Mouse (Mus musculus): ENCODE measurements around the gene Zfp473. TPM values are rescaled to one million over a fixed set of nuclear protein-coding genes. Genes with fewer than 3 reads are reported as not detected.

Zfp473 gene
- polyA plus RNA-seq, 1 experiment from 2014 or later = 1.1 TPM

DNA sequence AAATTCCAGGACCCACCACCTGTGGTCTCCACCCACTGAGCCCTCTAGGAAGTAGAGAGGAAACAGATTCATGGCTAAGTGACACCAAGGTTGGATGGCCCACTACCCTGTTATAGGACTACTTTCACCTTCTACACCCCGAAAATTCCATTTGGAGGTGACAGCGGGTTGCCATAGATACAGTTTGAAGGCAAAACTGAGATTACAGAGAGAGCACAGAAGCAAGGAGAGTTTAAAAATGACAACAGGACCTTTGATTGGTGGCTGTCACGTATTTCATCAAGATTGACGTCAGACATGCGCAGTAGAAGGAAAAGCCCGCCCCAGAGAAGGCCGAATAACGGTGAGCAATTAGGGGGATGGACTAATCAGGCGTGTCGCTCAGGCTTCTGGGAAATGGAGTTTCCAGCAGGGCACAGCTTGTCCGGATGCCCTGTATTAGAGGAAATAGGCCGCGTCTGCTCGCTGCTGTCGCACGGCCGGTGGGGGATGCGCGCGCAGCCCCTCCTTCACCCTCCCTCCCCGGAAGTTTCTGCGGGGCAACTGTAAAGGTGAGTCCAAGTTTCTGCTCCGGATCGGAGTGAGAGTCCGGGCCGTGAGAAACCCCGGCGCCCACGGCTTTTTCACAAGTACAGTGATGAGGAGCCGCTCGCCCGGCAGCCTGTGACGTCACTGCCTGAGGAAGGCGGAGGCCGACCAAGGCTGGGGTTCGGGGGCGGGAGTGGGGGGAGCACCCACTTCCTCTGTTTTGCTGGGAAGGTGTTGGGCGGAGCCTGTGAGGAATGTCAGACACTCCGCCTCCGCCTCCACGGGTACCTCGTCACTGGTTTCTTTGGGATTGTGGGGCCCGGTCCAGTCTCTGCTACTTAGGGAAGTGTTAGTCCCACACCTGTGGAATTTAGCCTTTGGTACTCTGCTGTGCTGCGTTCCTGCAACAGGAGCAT is 2.5 kb downstream of the Zfp473 start, which contains the start of gene Vrk3:
Vrk3 (plus strand) TSS at position 313 of the 944 bp plus-strand sequence.
- Histone ChIP-seq H3K36me3 (peaks cover 8% of the 10 kb centered on the region; the same call in 1 of the 2 replicates), H3K4me1 (peaks cover 35% of the 10 kb centered on the region), H3K9me3 (replicated peaks) (no peaks in the 10 kb centered on the region), H3K4me2 (peak within 1 kb of the TSS; percentile 65), H3K27ac (replicated peaks) (peak within 1 kb of the TSS; percentile 83), H3K4me3 (replicated peaks) (peak within 1 kb of the TSS; percentile 61), H3K27me3 (replicated peaks) (no peaks in the 10 kb centered on the region), H3K9ac (replicated peaks) (peak within 1 kb of the TSS; percentile 57)
- under 1% methylated on average over 44 of the region's 44 CpGs for WGBS
- peak; percentile 96 for ATAC-seq (ENCODE audit: low FRiP score)

DNA sequence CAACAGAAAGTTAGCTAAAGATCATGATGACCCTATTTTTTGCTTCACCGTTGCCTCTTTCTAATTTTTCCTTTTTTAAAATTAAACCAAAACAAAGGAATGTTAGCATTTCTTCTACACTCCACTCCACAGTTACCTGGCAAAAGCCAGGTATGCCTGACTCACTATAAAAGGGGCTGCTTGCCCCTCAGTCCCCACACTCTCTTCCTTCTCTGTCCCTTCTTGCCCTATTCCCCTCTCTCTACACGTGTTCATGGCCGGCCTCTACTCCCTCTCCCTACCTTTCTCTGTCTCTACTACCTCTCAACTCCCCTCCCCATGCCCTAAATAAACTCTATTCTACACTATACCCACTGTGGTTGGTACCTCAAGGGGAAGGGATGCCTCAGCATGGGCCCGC is 3.7 kb downstream of the Zfp473 start:
- H3K9me3 ChIP-seq (replicated peaks) = no peaks in the 10 kb centered on the region
- H3K4me3 ChIP-seq (replicated peaks) = no peak overlapping the region
- no peak for ATAC-seq (ENCODE audit: low FRiP score)
- H3K9ac ChIP-seq (replicated peaks) = no peak overlapping the region
- H3K27ac ChIP-seq (replicated peaks) = no peak overlapping the region
- WGBS = 71% methylated on average over 4 of the region's 4 CpGs
- peaks cover 35% of the 10 kb centered on the region for H3K4me1 ChIP-seq
- H3K4me2 ChIP-seq = peak overlapping the region; percentile 65
- no peaks in the 10 kb centered on the region for H3K27me3 ChIP-seq (replicated peaks)
- no peaks in the 10 kb centered on the region for H3K36me3 ChIP-seq

DNA sequence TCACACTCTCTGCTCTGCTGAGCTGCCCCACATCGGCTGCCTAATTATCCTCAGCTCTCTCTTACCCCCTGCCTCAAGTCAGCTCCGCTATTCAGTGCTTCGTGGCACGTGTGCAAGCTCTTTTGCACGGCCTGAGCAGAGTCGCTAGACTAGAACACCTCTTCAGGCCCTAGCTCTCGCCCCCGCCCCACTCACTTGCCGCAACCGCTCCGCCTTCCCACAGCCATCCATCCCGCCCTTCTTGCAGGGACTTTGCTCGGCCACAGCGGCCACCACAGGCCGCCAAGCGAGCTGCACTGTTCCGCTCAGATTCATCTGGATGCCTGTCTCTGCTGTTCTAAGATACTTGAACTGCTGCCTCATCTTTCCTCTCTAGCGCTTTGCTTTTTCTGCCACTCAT is 5.8 kb downstream of the Zfp473 start:
- Histone ChIP-seq H3K4me3 (replicated peaks) (peak overlapping the region; percentile 52), H3K27me3 (replicated peaks) (no peaks in the 10 kb centered on the region), H3K4me2 (peak overlapping the region; percentile 85), H3K9me3 (replicated peaks) (no peaks in the 10 kb centered on the region), H3K36me3 (no peaks in the 10 kb centered on the region), H3K9ac (replicated peaks) (peak overlapping the region; percentile 55), H3K4me1 (peaks cover 35% of the 10 kb centered on the region), H3K27ac (replicated peaks) (peak overlapping the region; percentile 78)
- WGBS = under 1% methylated on average over 18 of the region's 18 CpGs
- ATAC-seq (ENCODE audit: low FRiP score) = peak; percentile 75

DNA sequence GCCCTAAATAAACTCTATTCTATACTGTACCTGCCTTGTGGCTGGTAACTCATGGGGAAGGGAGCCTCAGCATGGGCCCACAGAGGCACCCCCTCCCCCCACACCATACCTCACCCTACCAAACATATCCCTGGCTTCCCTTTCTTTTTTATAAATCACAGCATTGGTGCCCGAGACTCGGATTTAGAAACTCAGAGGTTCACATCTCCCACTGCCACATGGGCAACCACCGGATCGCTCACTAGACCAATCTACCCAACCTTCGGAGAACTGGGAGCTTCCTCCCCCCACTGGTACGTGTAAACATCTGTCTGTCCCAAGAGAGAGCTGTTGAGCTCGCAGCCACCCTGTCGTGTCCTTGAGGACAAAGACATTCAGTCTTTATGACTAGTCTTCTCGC is 6.6 kb downstream of the Zfp473 start:
- peak overlapping the region; percentile 78 for H3K27ac ChIP-seq (replicated peaks)
- no peak for ATAC-seq (ENCODE audit: low FRiP score)
- H3K4me3 ChIP-seq (replicated peaks) = peak overlapping the region; percentile 52
- no peaks in the 10 kb centered on the region for H3K9me3 ChIP-seq (replicated peaks)
- 20% methylated on average over 9 of the region's 9 CpGs for WGBS
- peak overlapping the region; percentile 85 for H3K4me2 ChIP-seq
- H3K4me1 ChIP-seq = peaks cover 30% of the 10 kb centered on the region
- H3K9ac ChIP-seq (replicated peaks) = peak overlapping the region; percentile 55
- H3K27me3 ChIP-seq (replicated peaks) = no peaks in the 10 kb centered on the region
- H3K36me3 ChIP-seq = no peaks in the 10 kb centered on the region

DNA sequence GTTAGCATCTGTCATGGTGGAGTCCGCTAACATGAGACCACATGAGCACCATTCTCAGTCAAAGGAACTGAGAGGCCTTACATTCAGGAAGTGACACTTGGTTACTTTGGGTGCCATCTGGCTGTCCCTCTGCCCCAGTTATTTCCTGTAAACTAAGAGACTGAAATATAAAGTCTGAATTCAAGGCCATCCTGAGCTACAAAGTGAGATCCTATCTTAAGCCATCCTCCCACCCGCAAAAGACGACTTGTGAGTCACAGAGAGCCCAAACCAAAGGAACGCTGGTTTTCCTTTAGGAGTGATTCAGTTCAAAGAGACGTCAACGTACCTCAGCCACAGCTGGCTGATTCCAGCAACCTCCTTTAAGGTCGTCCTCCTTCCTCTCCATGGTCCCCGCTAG is 9.5 kb downstream of the Zfp473 start:
- Histone ChIP-seq H3K9ac (replicated peaks) (no peak overlapping the region), H3K4me2 (no peak overlapping the region), H3K4me3 (replicated peaks) (no peak overlapping the region), H3K27me3 (replicated peaks) (no peaks in the 10 kb centered on the region), H3K9me3 (replicated peaks) (no peaks in the 10 kb centered on the region), H3K4me1 (peaks cover 16% of the 10 kb centered on the region), H3K36me3 (0 out of 2 replicates have a peak, but pooled peaks cover 3% of the 10 kb centered on the region), H3K27ac (replicated peaks) (no peak overlapping the region)
- WGBS = 83% methylated on average over 8 of the region's 8 CpGs
- no peak for ATAC-seq (ENCODE audit: low FRiP score)

DNA sequence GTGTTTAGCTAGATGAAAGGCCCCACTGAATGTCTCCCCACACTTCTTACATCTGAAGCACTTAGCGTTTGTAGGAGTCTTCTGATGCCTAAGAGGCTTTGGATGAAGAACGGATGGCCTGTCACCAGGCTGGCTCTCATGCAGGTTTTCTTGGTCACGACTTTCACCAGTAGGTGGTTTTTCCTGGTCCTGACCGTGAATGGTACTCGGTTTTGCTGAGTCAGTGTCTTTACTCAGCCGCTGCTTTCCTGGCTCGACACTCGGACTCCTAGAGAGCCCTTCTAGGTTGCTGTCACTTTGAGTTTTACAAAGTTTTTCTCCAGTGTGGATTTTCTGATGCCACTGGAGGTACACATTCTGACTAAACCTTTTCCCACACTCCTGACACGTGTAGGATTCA is 17.1 kb downstream of the Zfp473 start:
- peaks cover 30% of the 10 kb centered on the region for H3K36me3 ChIP-seq
- H3K4me2 ChIP-seq = no peak overlapping the region
- no peaks in the 10 kb centered on the region for H3K9me3 ChIP-seq (replicated peaks)
- 87% methylated on average over 9 of the region's 9 CpGs for WGBS
- no peaks in the 10 kb centered on the region for H3K4me1 ChIP-seq
- no peak overlapping the region for H3K9ac ChIP-seq (replicated peaks)
- H3K27me3 ChIP-seq (replicated peaks) = no peaks in the 10 kb centered on the region
- no peak overlapping the region for H3K27ac ChIP-seq (replicated peaks)
- no peak for ATAC-seq (ENCODE audit: low FRiP score)
- no peak overlapping the region for H3K4me3 ChIP-seq (replicated peaks)

DNA sequence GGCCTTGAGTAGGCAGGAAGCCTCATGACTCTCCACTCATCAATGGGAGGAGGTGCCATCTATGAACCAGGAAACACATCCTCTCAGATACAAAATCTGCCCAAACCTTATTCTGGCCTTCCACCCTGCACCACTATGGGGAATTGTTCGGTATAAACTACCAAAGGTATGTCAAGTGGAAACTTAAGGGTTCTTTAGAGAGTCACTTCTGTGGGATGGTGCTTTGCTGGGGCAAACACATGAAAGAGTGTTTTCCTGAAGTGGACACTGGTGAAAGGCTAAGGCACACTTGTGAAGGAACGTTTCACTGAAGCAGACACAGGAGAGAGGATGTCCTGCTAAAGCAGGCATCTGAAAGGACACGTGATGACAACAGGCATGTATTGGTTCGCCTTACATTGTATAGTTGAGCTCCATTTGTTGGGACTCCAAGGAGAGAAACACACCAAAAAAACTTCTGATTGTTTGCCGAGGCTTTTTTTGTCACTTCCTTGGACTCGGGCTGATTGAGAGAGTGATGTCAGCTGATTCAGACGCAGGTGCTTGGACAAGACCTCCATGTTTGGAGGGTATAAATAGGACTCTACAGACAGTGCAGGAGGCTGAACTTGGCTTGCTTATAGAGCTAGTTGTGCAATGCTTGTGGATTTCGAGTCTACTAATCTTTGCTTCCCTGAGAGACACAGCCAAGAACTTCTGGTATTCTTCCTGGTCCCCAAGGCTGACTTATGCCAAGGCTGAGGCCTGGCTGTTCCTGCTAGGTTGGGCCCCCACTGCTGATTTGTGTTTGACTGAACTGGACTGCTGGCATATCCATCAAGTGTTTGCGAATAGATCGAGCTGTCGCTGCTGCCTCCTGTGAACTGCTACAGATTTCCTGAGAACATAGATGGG is 22.5 kb downstream of the Zfp473 start:
- Histone ChIP-seq H3K9ac (replicated peaks) (no peak overlapping the region), H3K36me3 (peaks cover 13% of the 10 kb centered on the region), H3K27ac (replicated peaks) (no peak overlapping the region), H3K4me2 (no peak overlapping the region), H3K27me3 (replicated peaks) (no peaks in the 10 kb centered on the region), H3K4me3 (replicated peaks) (no peak overlapping the region), H3K4me1 (no peaks in the 10 kb centered on the region), H3K9me3 (replicated peaks) (no peaks in the 10 kb centered on the region)
- 92% methylated on average over 11 of the region's 11 CpGs for WGBS
- ATAC-seq (ENCODE audit: low FRiP score) = no peak

DNA sequence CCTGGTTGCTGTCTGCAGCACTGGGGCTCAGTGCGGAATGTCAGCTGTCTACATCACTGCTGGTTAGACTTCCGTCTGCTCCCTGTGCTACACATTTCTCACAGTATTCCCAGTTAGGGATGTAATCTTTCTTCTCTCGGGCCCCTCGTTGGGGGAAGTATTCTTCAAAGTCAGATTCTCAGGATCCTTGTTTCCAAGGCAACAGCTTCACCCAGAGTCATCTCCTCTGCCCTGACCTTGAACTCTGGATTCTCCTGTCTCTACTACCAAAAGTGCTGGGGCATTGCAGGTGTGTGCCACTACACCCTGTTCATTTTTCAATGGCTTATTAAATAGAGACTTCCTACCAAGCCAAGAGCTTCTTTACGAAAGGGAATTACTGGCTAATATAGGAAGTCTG is 23.7 kb downstream of the Zfp473 start:
- no peak overlapping the region for H3K4me2 ChIP-seq
- ATAC-seq (ENCODE audit: low FRiP score) = no peak
- no peak overlapping the region for H3K4me3 ChIP-seq (replicated peaks)
- WGBS = 50% methylated on average over 5 of the region's 5 CpGs
- no peak overlapping the region for H3K27ac ChIP-seq (replicated peaks)
- no peaks in the 10 kb centered on the region for H3K4me1 ChIP-seq
- H3K9me3 ChIP-seq (replicated peaks) = no peaks in the 10 kb centered on the region
- 0 out of 2 replicates have a peak, but pooled peaks cover 3% of the 10 kb centered on the region for H3K36me3 ChIP-seq
- H3K27me3 ChIP-seq (replicated peaks) = no peaks in the 10 kb centered on the region
- H3K9ac ChIP-seq (replicated peaks) = no peak overlapping the region

DNA sequence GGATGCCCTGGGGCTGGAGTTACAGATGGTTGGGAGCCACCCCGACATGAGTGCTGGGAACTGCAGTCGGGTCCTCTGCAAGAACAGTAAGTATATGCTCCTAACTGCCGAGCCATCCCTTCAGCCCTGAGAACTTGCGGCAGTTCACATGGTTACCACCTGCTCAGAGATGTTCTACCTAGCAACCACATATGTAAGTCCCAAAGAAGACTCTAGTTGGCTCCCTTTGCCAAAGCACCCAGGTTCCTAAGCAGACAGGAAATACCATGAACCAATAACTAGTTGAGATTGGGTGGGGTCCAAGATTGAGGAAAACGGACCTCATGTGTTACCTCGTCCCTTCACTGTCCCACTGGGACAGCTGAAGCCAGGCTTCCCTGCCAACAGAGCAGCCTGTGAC is 24.5 kb downstream of the Zfp473 start:
- Histone ChIP-seq H3K4me3 (replicated peaks) (no peak overlapping the region), H3K27me3 (replicated peaks) (no peaks in the 10 kb centered on the region), H3K4me2 (no peak overlapping the region), H3K4me1 (no peaks in the 10 kb centered on the region), H3K27ac (replicated peaks) (no peak overlapping the region), H3K9me3 (replicated peaks) (no peaks in the 10 kb centered on the region), H3K9ac (replicated peaks) (no peak overlapping the region), H3K36me3 (no peaks in the 10 kb centered on the region)
- whole genome bisulfite sequencing = 76% methylated on average over 6 of the region's 6 CpGs
- no peak for ATAC-seq (ENCODE audit: low FRiP score)

DNA sequence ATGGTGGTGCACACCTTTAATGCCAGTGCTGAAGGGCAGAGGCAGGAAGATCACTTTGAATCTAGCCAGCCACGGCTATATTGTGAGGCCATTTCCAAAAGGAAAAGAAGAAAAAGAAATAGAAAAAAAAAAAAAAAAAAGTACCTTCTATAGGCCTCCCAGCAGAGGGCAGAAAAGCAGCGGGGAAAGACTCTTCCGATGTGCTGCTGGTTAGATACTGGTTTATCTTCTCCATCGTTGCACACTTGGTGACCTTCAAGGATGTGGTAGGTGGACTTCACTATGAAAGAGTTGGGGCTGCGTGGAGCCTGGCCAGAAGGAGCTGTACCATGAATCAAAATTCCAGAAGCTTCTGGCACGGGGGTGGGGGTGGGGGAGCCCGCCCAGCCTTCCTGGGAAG is 26.5 kb downstream of the Zfp473 start:
- H3K27ac ChIP-seq (replicated peaks) = no peak overlapping the region
- no peak overlapping the region for H3K9ac ChIP-seq (replicated peaks)
- no peaks in the 10 kb centered on the region for H3K4me1 ChIP-seq
- no peak overlapping the region for H3K4me2 ChIP-seq
- H3K9me3 ChIP-seq (replicated peaks) = no peaks in the 10 kb centered on the region
- no peaks in the 10 kb centered on the region for H3K27me3 ChIP-seq (replicated peaks)
- 35% methylated on average over 7 of the region's 7 CpGs for WGBS
- ATAC-seq (ENCODE audit: low FRiP score) = no peak
- no peak overlapping the region for H3K4me3 ChIP-seq (replicated peaks)
- H3K36me3 ChIP-seq = no peaks in the 10 kb centered on the region

DNA sequence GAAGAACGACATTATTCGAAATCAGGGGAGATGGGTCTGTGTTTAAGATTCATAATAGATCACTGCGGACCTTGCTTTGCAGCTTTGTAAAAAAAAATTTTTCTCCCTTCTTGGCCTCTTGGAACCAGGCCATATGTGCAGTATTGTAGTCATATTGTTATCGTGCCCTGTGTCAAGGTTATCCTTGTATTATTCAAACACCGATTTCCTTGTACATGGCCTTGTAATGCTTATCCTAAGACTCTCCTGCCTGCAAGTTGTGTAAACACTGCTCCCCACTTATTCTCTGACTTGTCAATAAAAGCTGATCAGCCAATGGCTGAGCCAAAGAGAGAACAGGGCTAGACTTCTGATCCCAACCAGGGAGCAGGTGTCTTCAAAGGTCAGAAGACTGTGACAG is 28.8 kb downstream of the Zfp473 start:
- Histone ChIP-seq H3K4me2 (no peak overlapping the region), H3K9me3 (replicated peaks) (no peaks in the 10 kb centered on the region), H3K27ac (replicated peaks) (no peak overlapping the region), H3K36me3 (no peaks in the 10 kb centered on the region), H3K9ac (replicated peaks) (no peak overlapping the region), H3K4me3 (replicated peaks) (no peak overlapping the region), H3K4me1 (no peaks in the 10 kb centered on the region), H3K27me3 (replicated peaks) (no peaks in the 10 kb centered on the region)
- WGBS = 83% methylated on average over 5 of the region's 5 CpGs
- no peak for ATAC-seq (ENCODE audit: low FRiP score)

Measured in neural tube, embryonic 15.5 days (tissue).